Mouse (Mus musculus) left cerebral cortex, postnatal 4 days (tissue): ENCODE measurements at regions not wholly inside any gene's neighbourhood (a gene's known extent, or its start where the extent isn't known, plus 50 kb on each side); places are given as distances from the start of the nearest gene placed in this dataset.

Experiments used
- DNase-seq: peaks from one replicate; pipeline ENCODE4 v3.0.0-alpha.2; 2022
- intact Hi-C: fragments of 180-260 bp; cut with DNase I; formaldehyde crosslinking; loops from one replicate; pipeline ENCODE4 v1.15.1; 2025

DNA sequence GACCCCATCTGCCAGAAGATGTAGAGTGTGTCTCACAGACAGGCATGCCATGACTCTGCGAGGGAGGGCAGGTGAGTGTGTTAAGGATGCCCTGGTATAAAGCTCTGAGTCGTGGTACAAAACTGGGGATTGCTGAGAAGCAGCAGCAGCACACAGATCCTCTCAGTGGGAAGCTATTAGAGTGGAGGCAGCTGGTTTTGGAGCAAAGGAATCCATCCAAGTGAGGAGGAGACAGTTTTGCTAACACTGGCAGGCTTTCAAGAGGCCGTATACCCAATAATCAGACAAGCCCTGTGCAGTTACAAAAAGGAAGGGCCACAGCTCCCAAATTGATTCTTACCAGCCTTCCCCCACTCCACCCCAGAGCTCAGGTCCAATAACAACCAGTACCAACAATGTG lies 170.4 kb upstream of the AI593442 start:
- no peak for DNase-seq
- intact Hi-C loops, result no loop called here

DNA sequence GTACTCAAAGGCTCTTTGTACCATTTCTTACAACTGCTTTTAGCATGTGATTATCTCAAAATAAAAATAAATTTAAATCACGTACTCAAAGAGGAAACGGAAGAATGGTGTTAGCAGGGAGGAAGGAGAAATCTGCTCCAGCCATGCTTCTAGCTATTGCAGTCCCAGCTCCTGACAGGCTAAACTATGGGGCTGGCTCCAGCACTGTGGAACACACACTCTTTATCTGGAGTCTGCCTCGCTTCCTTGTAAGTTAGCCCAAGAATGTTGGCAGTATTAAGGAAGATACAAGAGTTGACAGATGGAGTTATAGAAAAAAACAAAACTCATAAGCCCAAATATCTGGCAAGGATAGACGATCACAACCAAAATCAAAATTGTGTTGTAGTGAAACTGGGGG lies 161.5 kb upstream of the AI593442 start:
- intact Hi-C loops, result no loop called here
- DNase-seq, result no peak

GRCm38 (mm10) chr9:52839996-52840395 lies 160.4 kb upstream of the AI593442 start:
- intact Hi-C loops, result no loop called here
- no peak for DNase-seq

- no peak for DNase-seq
- intact Hi-C loops, result no loop called here
These were observed 156.6 kb upstream of the AI593442 start for GRCm38 (mm10) chr9:52836151-52836630.

DNA sequence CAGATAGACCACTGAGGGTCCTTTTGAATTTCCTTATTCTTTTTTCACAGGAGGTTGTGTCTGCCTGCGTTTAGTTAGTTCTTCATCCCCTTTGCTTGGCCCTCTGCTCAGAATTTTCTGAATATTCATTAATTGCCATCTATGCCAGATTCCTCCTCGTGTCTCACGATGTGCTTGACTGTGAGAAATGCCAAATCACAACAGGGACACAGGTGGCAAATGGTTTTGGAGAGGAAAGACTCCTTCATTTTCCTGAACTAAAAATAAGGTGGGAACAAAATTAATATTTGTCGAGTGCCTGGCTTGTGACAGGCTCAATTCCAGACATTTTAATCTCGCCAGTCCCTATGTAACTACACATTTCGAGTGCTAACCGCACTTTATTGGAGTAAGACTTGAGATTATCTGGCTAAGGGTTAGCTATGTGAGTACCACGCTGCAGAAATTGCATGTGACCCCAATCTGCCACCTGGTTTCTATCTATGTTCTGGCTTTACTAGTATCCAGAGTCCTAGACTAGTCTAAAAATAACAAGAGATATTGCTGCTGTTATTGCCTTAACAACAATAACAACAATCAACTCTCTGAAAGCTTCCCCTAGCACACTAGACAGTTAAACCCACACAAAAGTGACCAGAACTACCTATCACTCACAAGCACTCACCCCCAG lies 156.0 kb upstream of the AI593442 start:
- peak; percentile 5 for DNase-seq
- intact Hi-C loops, result no loop called here

DNA sequence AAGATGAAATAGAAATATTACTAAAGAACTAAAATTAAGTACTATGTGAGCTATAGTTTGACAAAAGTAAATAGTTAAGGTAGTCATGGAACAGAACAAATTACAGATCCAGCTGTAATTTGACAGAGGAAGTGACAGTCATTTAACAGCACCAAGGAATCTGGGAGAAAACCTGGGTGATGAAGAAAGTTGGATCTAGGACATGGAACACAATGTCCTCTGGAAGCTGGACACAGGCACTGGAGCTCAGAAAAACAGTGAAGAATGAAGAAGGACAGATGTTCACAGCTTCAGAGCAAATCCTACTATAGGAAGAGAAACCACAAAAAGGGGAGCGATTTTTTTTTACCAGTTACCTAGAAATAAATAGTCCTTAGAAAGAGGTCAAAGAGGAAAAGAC lies 147.2 kb upstream of the AI593442 start:
- no peak for DNase-seq
- intact Hi-C loops, result no loop called here

GRCm38 (mm10) chr9:52816309-52816708 lies 136.7 kb upstream of the AI593442 start:
- no peak for DNase-seq
- intact Hi-C loops, result no loop called here

- no peak for DNase-seq
- intact Hi-C loops, result no loop called here
These were observed 123.4 kb upstream of the AI593442 start for GRCm38 (mm10) chr9:52802969-52803368.

DNA sequence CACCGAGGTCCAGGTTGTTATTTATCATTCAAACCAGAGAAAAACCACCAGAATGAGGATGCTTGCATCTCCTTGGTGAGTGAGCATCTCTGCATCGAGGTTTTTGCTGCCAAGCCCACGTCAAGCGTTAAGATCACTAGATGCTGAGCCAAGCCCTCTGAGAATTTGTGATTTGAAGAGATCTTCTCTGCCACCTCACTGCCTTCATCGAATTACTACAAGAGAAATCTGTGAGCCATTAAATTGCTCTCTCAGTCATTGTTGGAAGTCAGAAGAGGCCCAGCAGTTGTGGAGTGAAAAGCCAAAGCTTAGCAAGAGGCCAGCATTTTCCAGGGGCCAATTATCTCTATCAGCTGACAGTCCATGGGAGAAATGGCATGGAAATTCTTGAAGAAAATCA lies 122.2 kb upstream of the AI593442 start:
- intact Hi-C loops, result no loop called here
- peak; percentile 64 for DNase-seq

DNA sequence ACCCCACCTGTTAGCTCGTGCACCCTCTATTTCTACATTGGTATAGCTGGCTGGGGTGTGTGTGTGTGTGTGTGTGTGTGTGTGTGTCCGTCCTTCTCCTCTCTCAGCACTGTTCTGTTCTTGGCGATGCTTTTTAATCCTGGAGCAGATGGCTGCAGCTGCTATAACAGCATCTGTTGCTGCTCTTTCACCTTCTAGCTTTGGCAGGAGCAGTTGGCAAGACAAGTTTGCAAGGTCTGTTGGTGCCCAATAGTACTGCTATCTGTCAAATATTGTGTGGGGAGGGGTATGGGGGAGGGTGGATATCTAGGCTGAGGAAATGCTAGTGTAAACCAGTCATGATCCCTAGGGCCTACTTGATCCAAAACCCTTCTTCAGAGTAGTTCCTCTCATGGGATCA lies 120.9 kb upstream of the AI593442 start:
- intact Hi-C loops, result no loop called here
- peak; percentile 71 for DNase-seq

DNA sequence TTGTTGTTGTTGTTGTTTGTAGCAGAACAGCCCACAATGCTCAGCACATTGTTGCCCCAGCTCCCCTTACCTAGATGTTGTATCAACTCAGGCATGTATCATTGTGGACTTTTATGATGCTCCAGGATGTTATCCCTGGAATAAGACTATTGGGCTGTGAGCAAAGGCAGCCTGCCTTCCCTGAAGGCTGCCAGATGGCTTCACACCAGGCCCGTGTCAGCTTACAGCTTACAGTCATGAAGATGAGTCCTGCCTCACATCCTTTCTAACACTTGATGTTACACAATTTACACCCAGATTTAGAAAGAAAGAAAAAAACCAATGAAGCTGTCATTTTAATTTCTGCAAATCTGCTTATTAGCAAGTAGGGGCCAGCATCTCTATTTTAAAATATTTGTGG lies 113.0 kb upstream of the AI593442 start:
- DNase-seq, result peak; percentile 74
- intact Hi-C loops, result no loop called here

DNA sequence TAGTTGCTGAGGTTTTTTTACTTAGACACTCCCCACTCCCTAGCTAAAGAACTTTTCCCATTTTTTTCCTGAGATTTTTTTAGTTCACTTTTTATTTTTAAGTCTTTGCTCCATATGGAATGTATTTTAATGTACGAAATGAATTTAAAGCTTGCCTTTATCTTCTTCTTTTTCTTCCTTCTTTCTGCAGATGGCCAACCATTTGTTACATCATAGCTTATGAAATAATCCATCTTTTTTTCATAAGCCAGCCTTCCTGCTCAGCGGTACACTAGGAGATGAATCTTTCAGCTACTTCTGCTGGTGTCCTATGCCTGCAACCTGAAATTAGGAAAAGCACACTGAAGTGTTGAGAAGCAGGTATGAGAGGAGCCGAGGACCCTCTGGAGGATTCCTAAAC lies 102.9 kb upstream of the AI593442 start:
- no peak for DNase-seq
- intact Hi-C loops, result no loop called here

GRCm38 (mm10) chr9:52776542-52776941 lies 97.0 kb upstream of the AI593442 start:
- DNase-seq, result no peak
- intact Hi-C loops, result no loop called here

DNA sequence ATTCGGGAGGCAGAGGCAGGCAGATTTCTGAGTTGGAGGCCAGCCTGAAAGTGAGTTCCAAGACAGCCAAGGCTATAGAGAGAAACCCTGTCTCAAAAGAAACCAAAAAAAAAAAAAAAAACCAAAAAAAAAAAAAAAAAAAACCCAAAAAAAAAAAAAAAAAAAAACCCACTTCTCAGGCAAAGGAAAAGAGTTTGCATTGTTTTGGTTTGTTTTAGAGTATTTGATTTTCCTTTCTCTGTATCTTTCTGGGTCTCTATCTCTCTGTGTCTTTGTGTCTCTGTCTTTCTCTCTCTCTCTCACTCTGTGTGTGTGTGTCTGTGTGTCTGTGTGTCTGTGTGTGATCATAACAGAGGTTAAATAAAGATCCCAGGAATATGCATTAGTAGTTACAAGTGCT lies 95.7 kb upstream of the AI593442 start:
- DNase-seq, result no peak
- intact Hi-C loops, result no loop called here

DNA sequence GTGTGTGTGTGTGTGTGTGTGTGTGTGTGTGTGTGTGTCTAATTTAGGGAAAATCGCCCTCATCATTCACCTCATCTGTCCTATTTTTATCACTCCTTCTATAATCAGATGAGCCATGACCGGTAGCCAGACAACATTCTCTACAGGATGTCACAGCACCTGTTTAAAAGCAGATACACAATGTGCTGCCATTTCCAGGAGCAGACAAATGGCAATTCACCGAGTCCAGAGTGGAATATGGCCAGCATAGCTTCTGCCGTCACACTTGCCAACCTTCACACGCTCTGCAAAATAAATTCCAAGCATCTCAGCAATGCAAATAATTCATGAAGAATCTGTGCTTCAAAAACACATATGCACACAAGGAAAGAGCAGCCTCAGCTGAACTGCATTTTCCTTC lies 88.5 kb upstream of the AI593442 start:
- DNase-seq, result no peak

GRCm38 (mm10) chr9:52765809-52766208 lies 86.2 kb upstream of the AI593442 start:
- no peak for DNase-seq
- intact Hi-C loops, result no loop called here

More for the DNA sequence above, 88.5 kb upstream of the AI593442 start:
- intact Hi-C loops, result no loop called here

DNA sequence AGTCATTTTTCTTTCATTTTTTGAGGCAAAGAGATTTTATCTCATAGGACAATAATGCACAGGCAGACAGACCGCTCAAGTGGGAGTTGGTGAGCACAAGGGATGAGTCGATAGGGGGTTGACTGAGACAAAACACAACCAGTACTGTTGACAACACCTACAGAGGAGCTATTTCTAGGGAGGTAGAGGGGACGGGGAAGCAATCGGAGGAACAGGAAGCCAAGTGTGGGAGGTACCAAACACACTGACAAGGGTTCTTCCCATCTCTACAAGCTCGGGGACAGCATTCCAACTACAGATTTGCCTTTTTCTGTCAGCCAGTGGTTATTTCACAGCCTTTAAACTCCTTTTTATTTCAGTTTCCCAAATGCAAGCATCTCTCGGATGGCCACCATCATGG lies 83.3 kb upstream of the AI593442 start:
- no peak for DNase-seq
- intact Hi-C loops, result no loop called here

DNA sequence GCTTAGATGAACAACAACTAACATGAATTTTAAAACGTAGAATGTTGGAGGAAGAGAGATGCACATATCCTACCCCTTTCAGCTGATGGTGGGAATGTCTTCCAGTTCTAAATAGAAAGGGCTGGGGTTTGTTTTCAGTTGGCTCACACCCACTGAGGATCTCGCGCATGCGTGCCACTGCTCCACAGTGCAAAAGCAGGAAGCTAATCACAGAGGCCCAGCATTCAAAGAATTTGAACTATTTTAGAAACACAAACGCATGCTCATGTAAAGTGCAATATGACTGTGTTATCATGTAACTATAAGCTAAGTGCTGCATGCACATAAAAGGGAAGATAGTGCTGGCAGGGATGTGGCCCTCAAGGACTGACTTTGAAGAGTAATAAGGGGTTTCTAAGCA lies 81.7 kb upstream of the AI593442 start:
- DNase-seq, result no peak
- intact Hi-C loops, result no loop called here

- intact Hi-C loops, result no loop called here
- no peak for DNase-seq
These were observed 68.8 kb upstream of the AI593442 start for GRCm38 (mm10) chr9:52748366-52748765.

- intact Hi-C loops, result no loop called here
- no peak for DNase-seq
These were observed 59.0 kb upstream of the AI593442 start for GRCm38 (mm10) chr9:52738560-52739100.
